Mouse (Mus musculus) left cerebral cortex, postnatal 10 days (tissue): Measurements from ENCODE around the gene Syndig1l. TPM values are rescaled to one million over a fixed set of nuclear protein-coding genes. Genes with fewer than 3 reads are reported as not detected.
A peak's percentile ranks its signal among the peaks of the same experiment; 100 is the strongest.

ENCODE experiments used
- DNase-seq, 2 experiments: peaks; one replicate each; pipeline ENCODE4 v3.0.0; 2021 to 2022; ENCODE audit warnings: low spot score in 2 of 2, mixed read lengths in 1 of 2; ENCODE audit errors: extremely low spot score in 1 of 2
- intact Hi-C: fragments of 180-260 bp; cut with DNase I; formaldehyde crosslinking; loops from one replicate; pipeline ENCODE4 v1.15.1; 2025
- total RNA-seq, 2 experiments: library from RNA; stranded (reverse); gene quantifications; 2 replicates each; pipeline ENCODE4 v1.2.3; 2021

Gene Syndig1l
- total RNA-seq: 10 to 100 TPM; 23.5 to 32.1 TPM

DNA sequence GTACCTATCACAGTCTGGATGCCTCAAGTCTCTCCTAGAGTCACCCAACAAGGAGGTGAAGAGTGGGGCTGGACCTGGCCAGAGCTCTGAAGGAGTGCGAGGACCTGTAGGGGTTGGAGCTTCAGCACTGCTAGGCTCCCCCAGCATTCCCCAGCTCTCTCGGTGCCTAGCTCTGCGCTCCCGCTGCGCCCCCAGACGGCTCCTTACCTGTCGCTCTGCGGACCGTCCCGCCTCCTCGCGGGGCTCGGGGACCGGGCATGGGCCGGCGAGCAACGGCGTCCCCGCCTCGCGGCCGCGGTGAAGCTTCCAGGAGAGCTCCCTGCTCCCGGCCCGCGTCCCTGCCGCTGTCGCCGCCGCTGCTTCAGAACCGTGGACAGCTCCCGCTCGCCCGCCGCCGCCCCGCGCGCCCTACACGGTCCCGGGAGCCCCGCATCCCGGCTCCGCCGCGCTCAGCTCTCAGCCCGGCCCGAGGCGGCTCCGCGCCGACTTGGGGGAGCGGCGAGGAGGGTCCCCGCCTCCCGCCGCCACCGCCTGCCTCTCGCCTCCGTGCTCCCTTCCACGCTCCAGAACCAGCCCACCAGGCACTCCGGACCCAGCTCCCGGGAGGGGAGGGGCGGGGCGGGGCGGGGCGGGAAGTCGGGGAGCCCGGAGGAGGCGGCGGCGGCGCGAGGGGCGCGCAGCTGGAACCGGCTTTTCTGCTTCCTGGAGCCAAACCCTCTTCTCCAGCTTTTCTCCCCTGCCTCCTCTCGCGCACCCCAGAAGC lies at the start of gene Syndig1l:
Gene Syndig1l (minus strand): TSS at position 513 of the 763 bp plus-strand sequence.
- DNase-seq: peak in 1 of 2 experiments; percentile 73
- intact Hi-C loops: no loop called here

DNA sequence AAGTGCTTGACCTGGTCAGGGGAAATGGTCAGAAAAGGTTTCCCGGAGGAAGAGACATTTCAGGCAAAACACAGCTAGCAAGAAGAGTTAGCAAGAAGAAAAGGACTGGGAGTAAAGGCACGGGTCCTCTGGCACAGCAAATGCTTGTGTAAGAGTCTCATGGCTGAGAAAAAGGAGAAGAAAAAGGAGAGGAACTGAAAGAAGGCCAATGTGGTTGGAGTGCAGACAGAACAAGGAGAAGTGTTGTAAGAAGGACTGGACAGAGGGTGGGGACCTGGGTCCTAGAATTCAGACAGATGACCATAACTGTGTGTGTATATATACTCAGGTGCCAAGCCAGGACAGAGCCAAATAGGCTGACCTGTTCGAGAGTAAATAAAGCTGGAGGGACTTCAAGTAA lies 49.5 kb upstream of the Syndig1l start:
- intact Hi-C loops: no loop called here
- DNase-seq: no peak

DNA sequence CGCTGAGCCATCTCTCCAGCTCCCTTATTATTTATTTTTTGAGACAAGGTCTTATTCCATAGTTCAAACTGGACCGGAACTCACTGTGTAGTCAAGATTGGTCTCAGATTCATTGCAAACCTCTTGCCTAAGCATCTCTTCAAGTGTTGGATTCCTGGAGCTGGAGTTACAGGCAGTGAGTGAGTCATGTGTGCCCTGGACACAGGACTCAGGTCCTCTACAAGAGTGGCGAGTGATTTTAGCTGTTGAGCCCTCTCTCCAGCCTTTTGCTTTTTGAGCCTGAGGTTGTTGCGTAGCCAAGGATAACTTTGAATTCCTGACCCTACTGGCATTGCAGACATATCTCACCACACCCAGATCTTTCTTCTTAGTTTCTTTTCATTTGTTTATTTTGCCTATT lies 47.1 kb upstream of the Syndig1l start:
- no peak for DNase-seq
- intact Hi-C loops: no loop called here

DNA sequence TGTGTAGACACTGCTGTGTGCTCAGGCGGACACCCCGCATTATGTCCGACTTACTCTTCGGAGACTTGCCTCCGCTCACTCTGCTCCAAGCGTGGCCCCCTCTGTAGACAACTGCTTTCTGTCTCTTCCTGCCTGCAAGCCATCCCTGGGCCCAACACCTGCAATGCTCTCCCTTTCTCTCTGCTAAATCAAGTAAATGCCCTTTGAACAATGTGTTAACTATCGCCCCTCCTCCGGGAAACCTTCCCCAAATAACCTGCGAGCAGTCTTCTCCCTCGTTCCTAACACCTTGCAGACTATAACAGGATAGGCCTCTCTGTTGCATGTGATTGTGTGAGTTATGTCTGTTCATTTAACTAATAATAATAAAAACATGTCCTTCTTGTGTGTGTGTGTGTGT lies 44.9 kb upstream of the Syndig1l start:
- DNase-seq: no peak
- intact Hi-C loops: no loop called here

DNA sequence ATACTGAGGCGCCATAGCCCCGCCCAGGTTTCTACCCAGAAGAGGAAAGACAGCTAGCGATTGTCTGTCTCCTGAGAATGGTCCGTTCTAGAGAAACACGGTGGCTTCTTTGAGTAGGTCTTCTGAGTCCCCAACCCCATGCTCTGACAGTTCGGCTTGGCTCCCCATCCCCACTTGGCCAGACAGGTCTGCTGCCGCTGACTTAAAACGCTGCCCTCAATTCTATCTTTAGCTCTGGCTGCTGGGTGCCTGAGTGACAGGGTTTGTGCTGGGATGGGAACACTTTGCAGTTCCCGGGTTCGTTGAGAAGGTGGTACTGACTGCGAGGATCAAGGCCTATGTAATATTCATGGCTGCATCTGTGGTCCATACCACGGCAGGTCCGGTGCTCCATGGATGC lies 34.7 kb upstream of the Syndig1l start:
- intact Hi-C loops: no loop called here
- DNase-seq: no peak

DNA sequence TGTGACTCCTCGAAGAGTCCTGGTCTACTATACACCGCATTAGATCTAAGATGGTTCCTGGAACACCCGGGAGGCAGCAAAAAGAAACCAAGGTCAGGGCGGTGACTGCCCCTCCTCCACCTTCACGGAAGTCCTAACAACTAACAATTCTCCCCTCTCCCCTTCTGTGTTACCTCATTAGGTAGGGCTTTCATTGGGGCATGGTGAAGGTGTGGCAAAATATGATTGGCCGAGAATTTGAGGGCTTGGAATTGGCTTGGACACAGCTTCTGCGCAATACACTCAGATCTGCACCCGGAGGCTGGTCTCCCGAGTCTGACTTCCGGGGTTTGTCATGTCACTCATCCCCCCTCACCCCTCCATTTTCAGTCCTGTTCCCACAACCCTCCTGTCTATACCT lies 29.8 kb upstream of the Syndig1l start:
- intact Hi-C loops: no loop called here

DNA sequence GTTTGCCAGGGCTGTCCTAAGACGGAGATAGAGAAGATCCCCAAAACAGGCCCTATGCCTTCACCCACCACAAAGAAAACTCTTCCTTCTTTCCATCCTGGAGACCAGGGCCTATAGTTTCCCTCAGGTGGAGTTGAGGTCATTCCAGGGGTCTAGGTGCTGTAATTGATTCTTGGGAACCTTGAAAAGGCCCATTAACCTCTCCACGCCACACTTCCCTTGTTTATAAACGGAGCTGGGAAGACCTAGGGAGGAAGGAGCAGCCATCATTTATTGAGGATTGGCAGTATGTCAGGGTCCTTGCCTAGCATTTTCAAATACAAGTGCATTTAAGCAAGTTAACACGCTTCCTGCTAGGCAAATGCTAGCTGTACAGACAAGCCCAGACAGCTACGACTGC lies 28.8 kb upstream of the Syndig1l start:
- intact Hi-C loops: no loop called here
- DNase-seq: no peak

More for the DNA sequence above, 29.8 kb upstream of the Syndig1l start:
- DNase-seq: no peak

DNA sequence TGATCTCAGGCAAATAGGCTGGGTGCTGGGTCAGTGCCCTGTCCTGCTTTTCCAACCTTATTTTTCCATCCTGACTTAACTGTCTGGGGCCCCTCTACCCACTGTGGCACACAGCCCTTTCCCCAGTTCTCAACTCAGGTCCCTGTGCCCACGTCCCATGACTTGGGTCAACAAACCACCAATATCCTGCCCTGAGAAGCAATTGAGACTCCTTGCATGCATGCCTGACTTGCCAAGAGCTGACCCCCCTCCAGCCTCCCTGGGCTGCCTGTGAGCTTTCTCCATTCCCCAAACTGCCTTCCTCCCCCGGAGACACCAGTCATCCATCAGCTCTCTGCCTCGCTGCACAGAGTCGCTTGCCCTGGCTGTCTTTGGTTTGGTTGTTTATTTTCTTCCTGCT lies 28.4 kb upstream of the Syndig1l start:
- no peak for DNase-seq
- intact Hi-C loops: no loop called here

DNA sequence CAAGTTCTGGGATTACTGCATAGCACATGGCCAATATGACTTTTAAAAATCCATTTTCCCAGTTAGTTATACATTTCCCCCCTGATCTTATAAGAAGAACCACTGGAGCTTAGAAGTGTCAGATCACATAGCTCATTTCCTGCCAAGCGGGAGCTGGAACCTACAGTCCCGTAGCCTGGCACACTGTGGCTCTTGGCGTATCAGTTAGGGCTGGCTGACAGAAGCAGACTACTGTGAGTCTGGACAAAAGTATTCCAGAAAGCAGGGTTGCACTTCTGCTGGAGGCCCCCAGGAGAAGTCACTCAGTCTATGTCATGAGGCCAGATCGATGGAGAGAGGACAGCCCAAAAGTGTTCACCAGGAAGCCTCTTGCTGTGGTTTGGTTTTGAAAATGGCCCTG lies 27.8 kb upstream of the Syndig1l start:
- intact Hi-C loops: no loop called here
- no peak for DNase-seq

DNA sequence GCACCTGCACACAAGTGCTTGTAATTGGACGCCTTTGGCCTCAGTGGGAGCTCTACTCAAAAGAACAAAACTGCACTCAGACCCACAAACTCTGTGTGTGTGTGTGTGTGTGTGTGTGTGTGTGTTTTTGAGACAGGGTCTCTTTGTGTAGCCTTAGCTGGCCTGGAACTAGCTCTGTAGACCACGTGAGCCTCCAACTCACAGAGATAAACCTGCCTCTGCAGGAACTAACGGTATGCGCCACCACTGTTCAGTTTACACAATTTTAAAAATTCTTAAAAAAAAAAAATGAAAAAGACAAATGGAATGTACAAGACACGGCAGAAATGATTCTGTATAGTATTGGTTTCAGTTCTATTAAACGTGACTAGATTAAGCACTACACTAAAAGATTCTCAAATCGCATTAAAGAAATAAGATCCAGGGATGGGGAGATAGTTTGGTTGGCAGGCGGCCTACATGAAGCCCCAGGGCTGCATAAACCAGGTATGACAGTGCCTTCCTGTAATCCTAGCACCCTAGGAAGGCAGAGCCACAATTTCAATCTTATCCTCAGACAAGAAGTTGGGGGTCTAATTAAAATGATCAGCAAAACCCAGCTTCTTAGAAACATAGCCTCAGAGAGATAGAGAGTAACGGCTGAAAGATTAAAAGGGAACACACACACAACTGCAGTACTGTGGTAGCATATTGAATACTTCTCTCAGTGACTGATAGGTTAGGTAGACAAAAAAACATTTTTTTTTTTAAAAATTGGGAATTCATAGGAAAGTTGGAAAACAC lies 20.0 kb upstream of the Syndig1l start:
- intact Hi-C loops: no loop called here
- no peak for DNase-seq

DNA sequence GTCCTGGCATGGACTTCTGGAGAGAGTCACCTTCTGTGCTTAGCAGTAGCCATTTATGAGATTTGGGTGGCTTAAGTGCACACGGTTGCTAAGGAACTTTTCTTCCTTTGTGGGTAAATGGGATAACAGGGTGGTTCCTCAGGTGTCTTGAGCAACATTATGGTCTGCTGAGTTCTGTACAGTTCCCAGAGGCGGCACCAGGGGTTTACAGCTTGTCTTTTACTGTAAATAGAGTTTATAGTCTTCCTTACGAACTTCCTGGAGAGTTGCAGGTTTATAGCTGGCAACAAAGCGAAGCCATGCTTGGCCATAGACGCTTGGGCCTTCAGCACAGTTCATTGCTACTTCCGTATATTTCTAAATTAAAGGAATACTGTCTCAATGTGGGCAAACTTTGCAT lies 15.9 kb upstream of the Syndig1l start:
- intact Hi-C loops: no loop called here

DNA sequence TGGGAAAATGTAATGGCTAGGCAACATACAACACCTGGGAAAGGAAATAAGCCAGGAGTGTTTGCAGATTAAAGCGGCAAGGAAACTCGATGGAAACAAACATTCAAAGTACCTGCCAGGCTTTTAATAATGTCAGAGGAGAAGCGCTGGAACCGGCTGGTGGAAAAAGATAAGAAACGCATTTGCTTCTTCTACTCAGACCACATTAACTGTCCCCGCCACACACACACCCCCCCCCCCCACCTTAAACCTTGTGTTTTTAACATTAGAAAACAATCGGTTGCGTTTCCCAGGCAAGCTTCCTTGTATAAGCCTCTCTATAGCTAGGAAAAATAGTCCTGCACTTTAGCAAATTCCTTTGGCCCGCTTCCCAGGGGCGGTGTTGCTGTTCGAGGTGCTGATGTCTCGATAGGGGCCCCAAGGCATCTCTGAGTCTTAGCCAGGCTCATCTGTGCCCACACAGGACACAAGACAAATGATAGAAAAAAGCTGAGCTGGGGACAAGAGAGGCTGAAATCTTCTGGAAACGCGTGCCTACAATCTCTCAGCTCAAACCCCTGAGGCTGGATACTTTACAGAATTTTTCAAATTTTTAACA lies 11.3 kb upstream of the Syndig1l start:
- intact Hi-C loops: no loop called here
- peak in 1 of 2 experiments; percentile 42 for DNase-seq

More for the DNA sequence above, 15.9 kb upstream of the Syndig1l start:
- no peak for DNase-seq

DNA sequence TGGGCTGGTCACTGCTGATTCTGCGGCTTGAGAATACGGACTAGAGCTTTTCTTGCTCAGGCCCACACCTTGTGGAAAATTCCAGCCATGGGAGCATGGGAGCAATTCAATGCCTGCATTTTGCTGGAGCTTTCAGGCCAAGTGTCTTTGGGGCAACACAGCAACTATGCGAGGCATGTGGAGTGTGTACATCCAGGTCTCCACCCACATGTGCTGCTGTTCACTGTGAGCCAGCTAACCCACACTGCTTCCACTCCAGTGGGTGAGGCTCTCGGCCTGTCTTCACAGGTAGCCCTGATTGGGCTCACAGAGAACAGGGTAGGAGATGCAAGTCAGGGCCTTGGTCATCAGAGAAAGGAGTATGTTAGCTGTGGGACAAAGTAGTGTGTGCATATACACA lies 9.2 kb upstream of the Syndig1l start:
- intact Hi-C loops: no loop called here
- DNase-seq: no peak

DNA sequence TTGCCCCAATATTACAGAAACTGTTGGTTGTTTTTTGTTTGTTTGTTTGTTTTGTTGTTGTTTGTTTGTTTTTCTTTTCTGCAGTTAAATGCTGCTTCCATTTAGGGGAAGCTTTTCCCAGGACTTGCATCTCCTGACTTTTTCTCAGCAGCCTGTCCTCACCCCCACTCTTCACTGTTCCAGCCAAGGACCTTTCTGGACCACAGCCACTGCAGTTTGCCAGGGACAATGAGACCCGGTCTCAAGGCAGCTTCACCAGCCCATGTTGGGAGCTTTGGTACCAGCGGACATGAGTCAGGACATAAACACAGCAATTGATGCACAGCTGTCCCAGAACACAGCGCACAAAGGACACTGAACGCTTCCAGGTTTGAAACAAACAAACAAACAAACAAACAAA lies 8.3 kb upstream of the Syndig1l start:
- DNase-seq: no peak
- intact Hi-C loops: no loop called here

DNA sequence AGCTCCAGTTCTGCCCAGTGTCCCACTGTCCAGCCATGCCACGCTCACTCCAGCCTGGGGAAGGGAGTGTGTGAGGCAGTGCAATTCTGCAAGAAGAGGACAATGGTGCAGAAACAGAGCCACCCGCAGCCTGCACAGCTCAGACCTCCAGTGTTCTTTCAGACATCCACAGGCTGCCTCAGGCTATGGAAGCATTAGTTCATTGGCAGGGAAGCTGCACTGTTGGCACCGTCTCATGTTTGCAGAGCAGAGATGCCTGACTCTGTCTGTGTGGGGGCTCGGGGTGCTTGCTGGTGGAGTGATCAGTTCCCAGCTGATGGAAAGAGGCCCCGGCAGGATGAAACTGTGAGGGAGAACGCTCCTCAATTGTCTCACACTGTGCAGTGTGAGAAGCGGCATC lies 4.0 kb upstream of the Syndig1l start:
- DNase-seq: no peak
- intact Hi-C loops: no loop called here

DNA sequence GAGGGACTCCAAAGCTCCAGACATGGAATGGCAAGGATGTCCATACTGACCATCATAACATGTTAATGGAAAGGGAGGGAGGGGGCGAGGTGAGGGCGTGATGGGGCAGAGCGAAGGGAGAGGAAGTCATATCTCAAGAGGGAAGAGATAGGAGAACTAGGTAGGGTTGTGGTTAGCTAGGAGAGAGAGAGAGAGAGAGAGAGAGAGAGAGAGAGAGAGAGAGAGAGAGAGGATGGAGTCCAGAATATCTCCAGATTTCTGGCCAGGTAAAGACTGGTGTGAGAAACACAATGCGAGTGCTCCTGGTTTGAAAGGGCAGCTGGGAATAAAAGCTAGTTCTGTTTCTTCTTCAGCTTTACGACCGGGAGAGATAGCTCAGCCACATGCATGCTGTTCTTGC lies 6.5 kb downstream of the Syndig1l start:
- DNase-seq: no peak
- intact Hi-C loops: no loop called here

DNA sequence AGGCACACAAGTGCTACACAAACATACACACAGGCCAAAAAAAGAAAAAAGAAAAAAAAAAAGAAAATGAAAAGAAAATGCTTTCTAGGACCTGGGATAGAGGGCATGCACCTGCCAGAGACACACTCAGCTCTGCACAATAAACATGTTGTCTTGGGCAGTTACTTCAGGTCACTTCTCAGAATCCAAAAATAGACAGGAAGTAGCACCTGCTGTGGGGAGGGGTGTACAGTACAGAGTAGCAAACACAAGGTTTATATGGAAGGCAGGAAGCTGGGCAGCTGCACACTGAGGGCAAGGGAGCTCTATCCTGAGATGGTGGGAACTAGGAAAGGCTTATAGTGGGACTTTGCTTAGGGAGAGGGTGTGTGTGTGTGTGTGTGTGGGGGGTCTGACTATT lies 7.3 kb downstream of the Syndig1l start:
- intact Hi-C loops: no loop called here
- no peak for DNase-seq

DNA sequence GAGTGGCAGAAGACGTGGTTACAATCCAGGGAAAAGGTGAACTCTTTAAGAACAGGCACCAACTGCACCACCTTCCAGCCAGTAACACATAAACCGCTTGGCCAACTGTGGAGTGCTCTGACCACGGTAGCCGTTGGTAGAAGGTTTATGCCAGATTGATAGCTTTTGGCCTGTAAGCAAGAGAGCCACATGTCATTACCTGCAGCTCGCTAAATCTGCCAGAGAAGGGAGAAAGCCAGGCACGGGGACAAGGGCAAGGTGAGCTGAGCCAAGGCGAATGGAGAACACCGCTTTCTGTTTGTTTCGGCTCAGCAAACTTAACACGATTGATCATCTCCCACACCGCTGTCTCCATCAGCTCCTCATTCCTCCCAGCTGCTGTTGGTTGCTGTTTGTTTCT lies 9.6 kb downstream of the Syndig1l start:
- DNase-seq: no peak
- intact Hi-C loops: no loop called here

DNA sequence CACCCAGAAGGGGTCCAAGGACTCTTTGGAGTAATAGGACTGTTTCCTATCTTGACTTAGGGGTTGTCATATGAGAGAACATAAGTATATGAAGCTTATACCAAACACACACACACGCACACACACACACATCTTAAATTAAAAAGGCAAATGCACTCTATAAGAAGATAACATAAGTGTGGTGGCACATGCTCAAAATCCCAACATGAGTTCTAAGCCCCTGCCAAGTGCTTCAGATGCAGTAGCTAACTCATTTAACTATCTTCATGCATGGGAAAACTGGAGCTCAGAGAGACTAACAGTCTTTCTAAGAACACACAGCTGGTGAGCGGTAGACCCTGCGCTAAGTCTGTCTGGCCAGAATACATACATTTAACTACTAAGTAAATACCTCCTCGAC lies 11.1 kb downstream of the Syndig1l start:
- peak in 1 of 2 experiments; percentile 21 for DNase-seq
- intact Hi-C loops: no loop called here

DNA sequence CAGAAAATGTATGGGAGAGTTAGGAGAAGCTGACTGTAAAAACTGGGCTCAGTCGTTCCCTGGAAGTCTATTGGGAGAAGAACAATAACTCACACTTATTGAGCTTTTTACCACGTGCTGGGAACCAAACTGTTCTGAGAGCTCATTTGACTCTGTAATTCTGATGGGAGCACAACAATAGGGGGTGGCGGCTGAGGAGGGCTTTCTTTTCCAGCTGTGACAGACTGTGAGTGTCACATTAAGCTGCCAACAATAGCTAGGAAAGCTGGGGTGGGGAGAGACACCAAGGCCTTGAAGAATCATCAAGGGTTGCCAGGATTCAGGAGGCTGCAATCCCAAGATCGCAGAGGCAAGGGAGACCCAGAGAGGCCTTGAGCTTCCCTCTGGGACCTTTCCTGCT lies 12.5 kb downstream of the Syndig1l start:
- intact Hi-C loops: no loop called here
- DNase-seq: no peak
